Comparison of ENCODE assay signal across 8 mouse cellular contexts in genomic region chr1:106526751-106527150, GRCm38 (mm10).
DNase-seq lines count a peak whose midpoint lies in the region; ATAC-seq and TF ChIP-seq lines count a peak whose summit lies in the region.
"Had no signal": no experiment of that assay in that cellular context is flagged by ENCODE, and none has a peak within 500 bp of the region (broad histone marks: within the 10 kb centered on the region; RNA-seq: fewer than 3 reads in every experiment).

No protein-coding gene starts in this region.

- no peak overlapping the region for H3K27ac ChIP-seq in limb, embryonic 14.5 days (replicated peaks; ENCODE audit: low read depth, low read length)
- H3K27ac ChIP-seq in limb, embryonic 10.5 days: no peak overlapping the region
- no peak overlapping the region for H3K27ac ChIP-seq in midbrain, embryonic 13.5 days
- no peak overlapping the region for H3K27ac ChIP-seq in intestine, postnatal 0 days (ENCODE audit: low read depth, low read length)
- H3K27ac ChIP-seq: liver, embryonic 14.5 days had no signal

- no peaks in the 10 kb centered on the region for H3K9me3 ChIP-seq in limb, embryonic 14.5 days (ENCODE audit: control insufficient read depth, low read length)
- H3K9me3 ChIP-seq in limb, embryonic 10.5 days (replicated peaks): no peaks in the 10 kb centered on the region
- H3K9me3 ChIP-seq in midbrain, embryonic 13.5 days: no peaks in the 10 kb centered on the region
- no peaks in the 10 kb centered on the region for H3K9me3 ChIP-seq in intestine, postnatal 0 days (ENCODE audit: control insufficient read depth)

- H3K36me3 ChIP-seq in limb, embryonic 14.5 days (ENCODE audit: control insufficient read depth, insufficient read depth, low read length): no peaks in the 10 kb centered on the region
- no peaks in the 10 kb centered on the region for H3K36me3 ChIP-seq in limb, embryonic 10.5 days
- no peaks in the 10 kb centered on the region for H3K36me3 ChIP-seq in midbrain, embryonic 13.5 days
- H3K36me3 ChIP-seq in intestine, postnatal 0 days (ENCODE audit: control insufficient read depth, insufficient read depth): no peaks in the 10 kb centered on the region

- TF ChIP-seq POLR2A in limb, embryonic 14.5 days (IDR thresholded peaks at IDR 0.05; ENCODE audit: borderline replicate concordance, extremely low read depth, insufficient read depth, insufficient read length): no peak

- H3K4me2 ChIP-seq in limb, embryonic 14.5 days (replicated peaks; ENCODE audit: low read depth, low read length, severe bottlenecking): no peak overlapping the region
- H3K4me2 ChIP-seq in midbrain, embryonic 13.5 days (replicated peaks): no peak overlapping the region
- no peak overlapping the region for H3K4me2 ChIP-seq in intestine, postnatal 0 days (replicated peaks; ENCODE audit: low read depth)

- H3K27me3 ChIP-seq in limb, embryonic 14.5 days (ENCODE audit: control insufficient read depth, insufficient read depth, low read length): no peaks in the 10 kb centered on the region
- no peaks in the 10 kb centered on the region for H3K27me3 ChIP-seq in limb, embryonic 10.5 days (ENCODE audit: low read depth, poor library complexity, severe bottlenecking)
- H3K27me3 ChIP-seq in midbrain, embryonic 13.5 days: no peaks in the 10 kb centered on the region
- H3K27me3 ChIP-seq in intestine, postnatal 0 days (replicated peaks; ENCODE audit: control insufficient read depth, insufficient read depth, low read length): no peaks in the 10 kb centered on the region

- TF ChIP-seq CTCF in intestine, postnatal 0 days (IDR thresholded peaks at IDR 0.05; ENCODE audit: low read depth): no peak

- H3K9ac ChIP-seq in limb, embryonic 14.5 days (ENCODE audit: low read depth, low read length, severe bottlenecking): no peak overlapping the region
- no peak overlapping the region for H3K9ac ChIP-seq in midbrain, embryonic 13.5 days (replicated peaks)
- no peak overlapping the region for H3K9ac ChIP-seq in intestine, postnatal 0 days (ENCODE audit: low read depth, low read length)
- H3K9ac ChIP-seq: liver, embryonic 14.5 days had no signal

- intact Hi-C loops in heart, postnatal 36 days (cut with DNase I): no loop called here

- DNase-seq in limb, embryonic 14.5 days (ENCODE audit: low spot score): peak; percentile 22
- DNase-seq in limb, embryonic 10.5 days (ENCODE audit: low spot score): no peak
- peak; percentile 72 for DNase-seq in brain, adult 2 months (ENCODE audit: low read depth, low spot score)
- peak; percentile 78 to 82 for DNase-seq in heart, postnatal 36 days
- peak; percentile 66 to 72 for DNase-seq in lung, postnatal 4 days

- H3K4me1 ChIP-seq in limb, embryonic 14.5 days (ENCODE audit: control insufficient read depth, insufficient read depth, low read length): no peaks in the 10 kb centered on the region; the same call in 1 of the 2 replicates
- H3K4me1 ChIP-seq in limb, embryonic 10.5 days: no peaks in the 10 kb centered on the region
- H3K4me1 ChIP-seq in midbrain, embryonic 13.5 days (replicated peaks): no peaks in the 10 kb centered on the region
- 0 out of 2 replicates have a peak, but pooled peaks cover 6% of the 10 kb centered on the region for H3K4me1 ChIP-seq in intestine, postnatal 0 days (replicated peaks; ENCODE audit: control insufficient read depth, insufficient read depth, low read length)

- no peak for ATAC-seq in limb, embryonic 14.5 days (ENCODE audit: low FRiP score, low read depth)
- no peak for ATAC-seq in midbrain, embryonic 13.5 days
- no peak for ATAC-seq in intestine, postnatal 0 days

- WGBS in limb, embryonic 14.5 days: 76% methylated on average over 7 of the region's 7 CpGs
- WGBS in limb, embryonic 10.5 days: 94% methylated on average over 7 of the region's 7 CpGs
- 94% methylated on average over 7 of the region's 7 CpGs for WGBS in midbrain, embryonic 13.5 days
- WGBS in intestine, postnatal 0 days: 60% methylated on average over 7 of the region's 7 CpGs

- no peak overlapping the region for H3K4me3 ChIP-seq in limb, embryonic 14.5 days (replicated peaks; ENCODE audit: low read length)
- H3K4me3 ChIP-seq in limb, embryonic 10.5 days: no peak overlapping the region
- no peak overlapping the region for H3K4me3 ChIP-seq in midbrain, embryonic 13.5 days (replicated peaks)
- H3K4me3 ChIP-seq in intestine, postnatal 0 days (ENCODE audit: low read depth, low read length): no peak overlapping the region
